Mouse (Mus musculus): ENCODE data around the gene Plekhg6. TPM values are rescaled to one million over a fixed set of nuclear protein-coding genes. Genes with fewer than 3 reads are reported as not detected.
A peak's percentile ranks its signal among the peaks of the same experiment; 100 is the strongest.

Gene Plekhg6
- polyA plus RNA-seq, 1 experiment from 2014 or later = 6.3 TPM

- Histone ChIP-seq H3K27me3 (ENCODE audit: control insufficient read depth, insufficient read depth, low read length) (peaks cover 9% of the 10 kb centered on the region; the same call in 1 of the 2 replicates), H3K9me3 (replicated peaks; ENCODE audit: control insufficient read depth, low read length) (no peaks in the 10 kb centered on the region), H3K9ac (ENCODE audit: low read length) (no peak overlapping the region), H3K36me3 (ENCODE audit: control insufficient read depth, insufficient read depth, low read length) (no peaks in the 10 kb centered on the region), H3K4me3 (replicated peaks; ENCODE audit: low read length) (no peak overlapping the region), H3K27ac (ENCODE audit: low read length) (no peak overlapping the region), H3K4me2 (ENCODE audit: low read depth, low read length) (no peak overlapping the region), H3K4me1 (ENCODE audit: control insufficient read depth, insufficient read depth, low read length) (no peaks in the 10 kb centered on the region)
- ATAC-seq (ENCODE audit: insufficient read depth, low FRiP score) = no peak
These were observed 60.7 kb downstream of the Plekhg6 start for GRCm38 (mm10) chr6:125319919-125320296.

GRCm38 (mm10) chr6:125318981-125319918, 61.3 kb downstream of the Plekhg6 start:
- Histone ChIP-seq H3K4me1 (ENCODE audit: control insufficient read depth, insufficient read depth, low read length) (peaks cover 4% of the 10 kb centered on the region), H3K27ac (ENCODE audit: low read length) (peak overlapping the region; percentile 40; the same call in 1 of the 2 replicates), H3K4me3 (replicated peaks; ENCODE audit: low read length) (no peak overlapping the region), H3K4me2 (ENCODE audit: low read depth, low read length) (no peak overlapping the region), H3K9me3 (replicated peaks; ENCODE audit: control insufficient read depth, low read length) (no peaks in the 10 kb centered on the region), H3K27me3 (ENCODE audit: control insufficient read depth, insufficient read depth, low read length) (peaks cover 9% of the 10 kb centered on the region; the same call in 1 of the 2 replicates), H3K9ac (ENCODE audit: low read length) (no peak overlapping the region; the same call in 1 of the 2 replicates), H3K36me3 (ENCODE audit: control insufficient read depth, insufficient read depth, low read length) (no peaks in the 10 kb centered on the region)
- no peak for ATAC-seq (ENCODE audit: insufficient read depth, low FRiP score)
- WGBS = 50% methylated on average over 15 of the region's 15 CpGs

- Histone ChIP-seq H3K4me2 (ENCODE audit: low read depth, low read length) (no peak overlapping the region), H3K4me3 (replicated peaks; ENCODE audit: low read length) (no peak overlapping the region), H3K4me1 (ENCODE audit: control insufficient read depth, insufficient read depth, low read length) (peaks cover 16% of the 10 kb centered on the region), H3K9ac (ENCODE audit: low read length) (no peak overlapping the region), H3K27me3 (ENCODE audit: control insufficient read depth, insufficient read depth, low read length) (peaks cover 9% of the 10 kb centered on the region; the same call in 1 of the 2 replicates), H3K36me3 (ENCODE audit: control insufficient read depth, insufficient read depth, low read length) (no peaks in the 10 kb centered on the region), H3K27ac (ENCODE audit: low read length) (no peak overlapping the region), H3K9me3 (replicated peaks; ENCODE audit: control insufficient read depth, low read length) (no peaks in the 10 kb centered on the region)
- 35% methylated on average over 7 of the region's 7 CpGs for WGBS
- ATAC-seq (ENCODE audit: insufficient read depth, low FRiP score) = no peak
These were observed 63.5 kb downstream of the Plekhg6 start for GRCm38 (mm10) chr6:125317077-125317476.

- H3K9ac ChIP-seq (ENCODE audit: low read length) = no peak overlapping the region; the same call in 1 of the 2 replicates
- H3K4me3 ChIP-seq (replicated peaks; ENCODE audit: low read length) = no peak overlapping the region
- H3K36me3 ChIP-seq (ENCODE audit: control insufficient read depth, insufficient read depth, low read length) = no peaks in the 10 kb centered on the region
- H3K27me3 ChIP-seq (ENCODE audit: control insufficient read depth, insufficient read depth, low read length) = no peaks in the 10 kb centered on the region
- 78% methylated on average over 6 of the region's 6 CpGs for WGBS
- peaks cover 22% of the 10 kb centered on the region for H3K4me1 ChIP-seq (ENCODE audit: control insufficient read depth, insufficient read depth, low read length)
- ATAC-seq (ENCODE audit: insufficient read depth, low FRiP score) = no peak
- peak overlapping the region; percentile 78; the same call in 1 of the 2 replicates for H3K4me2 ChIP-seq (ENCODE audit: low read depth, low read length)
- no peaks in the 10 kb centered on the region for H3K9me3 ChIP-seq (replicated peaks; ENCODE audit: control insufficient read depth, low read length)
- no peak overlapping the region for H3K27ac ChIP-seq (ENCODE audit: low read length)
These were observed 65.8 kb downstream of the Plekhg6 start for GRCm38 (mm10) chr6:125314746-125315145.

- peak; percentile 22; the same call in 1 of the 2 replicates for ATAC-seq (ENCODE audit: insufficient read depth, low FRiP score)
- Histone ChIP-seq H3K4me3 (replicated peaks; ENCODE audit: low read length) (peak overlapping the region; percentile 77), H3K4me2 (ENCODE audit: low read depth, low read length) (peak overlapping the region; percentile 78), H3K9ac (ENCODE audit: low read length) (peak overlapping the region; percentile 98), H3K27me3 (ENCODE audit: control insufficient read depth, insufficient read depth, low read length) (no peaks in the 10 kb centered on the region), H3K9me3 (replicated peaks; ENCODE audit: control insufficient read depth, low read length) (no peaks in the 10 kb centered on the region), H3K36me3 (ENCODE audit: control insufficient read depth, insufficient read depth, low read length) (no peaks in the 10 kb centered on the region), H3K27ac (ENCODE audit: low read length) (peak overlapping the region; percentile 87), H3K4me1 (ENCODE audit: control insufficient read depth, insufficient read depth, low read length) (peaks cover 22% of the 10 kb centered on the region)
- WGBS = 46% methylated on average over 7 of the region's 7 CpGs
These were observed 66.4 kb downstream of the Plekhg6 start for GRCm38 (mm10) chr6:125314231-125314563.

GRCm38 (mm10) chr6:125313546-125314230, 66.9 kb downstream of the Plekhg6 start, which contains the start of gene Ltbr:
Gene Ltbr, minus strand, starts transcription at chr6:125313885.
- Histone ChIP-seq H3K4me3 (replicated peaks; ENCODE audit: low read length) (peak within 1 kb of the TSS; percentile 77), H3K9ac (ENCODE audit: low read length) (peak within 1 kb of the TSS; percentile 98), H3K9me3 (replicated peaks; ENCODE audit: control insufficient read depth, low read length) (no peaks in the 10 kb centered on the region), H3K4me1 (ENCODE audit: control insufficient read depth, insufficient read depth, low read length) (peaks cover 22% of the 10 kb centered on the region), H3K4me2 (ENCODE audit: low read depth, low read length) (peak within 1 kb of the TSS; percentile 78), H3K36me3 (ENCODE audit: control insufficient read depth, insufficient read depth, low read length) (no peaks in the 10 kb centered on the region), H3K27ac (ENCODE audit: low read length) (peak within 1 kb of the TSS; percentile 87), H3K27me3 (ENCODE audit: control insufficient read depth, insufficient read depth, low read length) (no peaks in the 10 kb centered on the region)
- peak; percentile 94 for ATAC-seq (ENCODE audit: insufficient read depth, low FRiP score)
- under 1% methylated on average over 44 of the region's 46 CpGs for WGBS

Other genes with a start within 250 kb of the Plekhg6 start
- gene Nop2, start 248.9 kb downstream of the Plekhg6 start, polyA plus RNA-seq (2015; fragmentation: Nextera tagmentation; extraction: Ambion mirVana) = 56.6 and 57.9 TPM in 2 replicates
- gene Iffo1, start 235.6 kb downstream of the Plekhg6 start, polyA plus RNA-seq (2015; fragmentation: Nextera tagmentation; extraction: Ambion mirVana) = 6.0 and 8.8 TPM in 2 replicates
- 1,523 and 1,787 TPM in 2 replicates for gene Gapdh, start 214.3 kb downstream of the Plekhg6 start, polyA plus RNA-seq (2015; fragmentation: Nextera tagmentation; extraction: Ambion mirVana)
- gene Ncapd2, start 189.1 kb downstream of the Plekhg6 start, polyA plus RNA-seq (2015; fragmentation: Nextera tagmentation; extraction: Ambion mirVana) = 90.3 and 102 TPM in 2 replicates
- gene Mrpl51, start 189.0 kb downstream of the Plekhg6 start, polyA plus RNA-seq (2015; fragmentation: Nextera tagmentation; extraction: Ambion mirVana) = 212 and 232 TPM in 2 replicates
- 6.9 and 7.4 TPM in 2 replicates for gene Vamp1, start 165.2 kb downstream of the Plekhg6 start, polyA plus RNA-seq (2015; fragmentation: Nextera tagmentation; extraction: Ambion mirVana)
- 9.0 and 9.6 TPM in 2 replicates for gene Tapbpl, start 148.9 kb downstream of the Plekhg6 start, polyA plus RNA-seq (2015; fragmentation: Nextera tagmentation; extraction: Ambion mirVana)
- gene Cd27, start 143.8 kb downstream of the Plekhg6 start, polyA plus RNA-seq (2015; fragmentation: Nextera tagmentation; extraction: Ambion mirVana) = 2.5 and 2.7 TPM in 2 replicates
- gene Tuba3a, start 94.8 kb downstream of the Plekhg6 start, polyA plus RNA-seq (2015; fragmentation: Nextera tagmentation; extraction: Ambion mirVana) = 0.26 TPM in 1 of 2 replicates, not detected in the other
- gene Ltbr, start 66.9 kb downstream of the Plekhg6 start, polyA plus RNA-seq (2015; fragmentation: Nextera tagmentation; extraction: Ambion mirVana) = 69.4 and 73.1 TPM in 2 replicates
- gene Scnn1a, start 60.1 kb downstream of the Plekhg6 start, polyA plus RNA-seq (2015; fragmentation: Nextera tagmentation; extraction: Ambion mirVana) = 5.8 and 9.7 TPM in 2 replicates
- 82.6 and 91.1 TPM in 2 replicates for gene Tnfrsf1a, start 31.4 kb downstream of the Plekhg6 start, polyA plus RNA-seq (2015; fragmentation: Nextera tagmentation; extraction: Ambion mirVana)
- 452 and 514 TPM in 2 replicates for gene Cd9, start 114.0 kb upstream of the Plekhg6 start, polyA plus RNA-seq (2015; fragmentation: Nextera tagmentation; extraction: Ambion mirVana)
- gene Vwf, start 166.0 kb upstream of the Plekhg6 start, polyA plus RNA-seq (2015; fragmentation: Nextera tagmentation; extraction: Ambion mirVana) = 5.4 and 6.9 TPM in 2 replicates

All from stomach, embryonic 16.5 days (tissue).